Mouse (Mus musculus): Measurements from ENCODE around the gene Vash2.
"Not testable (repeated sequence)": the region's sequence is repeated elsewhere in the genome, so short reads cannot be mapped to it uniquely, and the experiment has no call there.

Gene Vash2

DNA sequence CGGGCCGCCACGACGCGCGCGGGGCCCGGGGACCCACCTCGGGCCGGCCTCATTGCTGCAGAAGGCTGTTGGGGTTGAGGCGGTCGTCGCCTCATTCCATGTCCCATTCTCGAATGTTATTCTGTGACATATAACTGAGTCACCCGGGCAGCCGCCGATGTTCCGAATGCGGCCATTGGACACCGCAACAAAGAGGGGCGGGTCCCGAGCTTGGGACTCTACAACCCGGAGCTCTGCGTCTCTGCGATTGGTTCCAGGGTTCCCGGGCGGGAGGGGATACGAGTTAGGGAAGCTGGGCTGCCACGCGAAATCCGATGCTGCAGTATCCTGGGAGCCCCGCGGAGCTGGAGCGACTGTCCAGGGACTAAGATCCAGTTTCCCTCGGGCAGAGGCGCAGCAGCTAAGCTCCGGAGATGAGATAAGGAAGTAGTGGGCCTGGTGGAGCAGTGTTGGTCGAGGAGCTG, at the start of gene Vash2:
Gene Vash2, minus strand, starts transcription at position 197 of the 464 bp plus-strand sequence.
- peak; percentile 38 to 56 for DNase-seq (ENCODE audit: low spot score in 2 of 2)

DNA sequence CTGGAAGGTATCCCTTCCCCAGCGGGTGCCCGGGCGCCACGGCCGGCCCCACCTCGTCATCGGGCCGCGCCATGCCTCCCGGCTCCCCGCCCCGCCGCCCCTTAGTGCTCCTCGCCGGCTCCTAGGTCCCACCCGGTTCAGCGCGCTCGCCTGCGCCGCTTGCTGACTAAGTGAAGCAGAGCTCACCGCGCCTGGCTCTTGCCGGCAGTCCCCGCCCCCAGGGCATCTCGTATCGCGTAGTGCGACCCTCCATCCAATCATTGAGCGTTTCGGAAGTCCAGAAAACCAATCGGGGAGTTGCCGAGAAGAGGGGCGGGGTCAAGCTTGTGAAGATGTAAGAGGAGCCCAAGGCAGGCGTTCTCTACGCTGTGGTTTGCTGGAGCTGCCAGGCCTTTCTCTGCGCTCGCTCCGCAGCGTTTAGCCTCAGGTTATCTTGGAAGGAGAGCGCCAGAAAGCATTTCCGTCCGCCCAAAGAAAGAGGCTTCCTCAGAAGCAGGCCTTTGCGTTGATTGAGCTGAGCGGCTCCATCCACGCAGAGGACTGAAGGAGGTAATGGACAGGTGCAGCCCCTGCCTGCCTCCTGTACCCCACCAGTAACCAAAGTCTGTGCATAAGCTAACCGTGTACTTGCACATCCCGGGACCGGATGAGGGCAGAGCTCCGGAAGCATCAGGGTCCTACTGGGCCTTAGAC, 47.1 kb upstream of the Vash2 start, which contains the start of gene Flvcr1:
Gene Flvcr1, minus strand, starts transcription at position 138 of the 693 bp plus-strand sequence.
- DNase-seq (ENCODE audit: low spot score in 2 of 2) = peak; percentile 98 to 99

DNA sequence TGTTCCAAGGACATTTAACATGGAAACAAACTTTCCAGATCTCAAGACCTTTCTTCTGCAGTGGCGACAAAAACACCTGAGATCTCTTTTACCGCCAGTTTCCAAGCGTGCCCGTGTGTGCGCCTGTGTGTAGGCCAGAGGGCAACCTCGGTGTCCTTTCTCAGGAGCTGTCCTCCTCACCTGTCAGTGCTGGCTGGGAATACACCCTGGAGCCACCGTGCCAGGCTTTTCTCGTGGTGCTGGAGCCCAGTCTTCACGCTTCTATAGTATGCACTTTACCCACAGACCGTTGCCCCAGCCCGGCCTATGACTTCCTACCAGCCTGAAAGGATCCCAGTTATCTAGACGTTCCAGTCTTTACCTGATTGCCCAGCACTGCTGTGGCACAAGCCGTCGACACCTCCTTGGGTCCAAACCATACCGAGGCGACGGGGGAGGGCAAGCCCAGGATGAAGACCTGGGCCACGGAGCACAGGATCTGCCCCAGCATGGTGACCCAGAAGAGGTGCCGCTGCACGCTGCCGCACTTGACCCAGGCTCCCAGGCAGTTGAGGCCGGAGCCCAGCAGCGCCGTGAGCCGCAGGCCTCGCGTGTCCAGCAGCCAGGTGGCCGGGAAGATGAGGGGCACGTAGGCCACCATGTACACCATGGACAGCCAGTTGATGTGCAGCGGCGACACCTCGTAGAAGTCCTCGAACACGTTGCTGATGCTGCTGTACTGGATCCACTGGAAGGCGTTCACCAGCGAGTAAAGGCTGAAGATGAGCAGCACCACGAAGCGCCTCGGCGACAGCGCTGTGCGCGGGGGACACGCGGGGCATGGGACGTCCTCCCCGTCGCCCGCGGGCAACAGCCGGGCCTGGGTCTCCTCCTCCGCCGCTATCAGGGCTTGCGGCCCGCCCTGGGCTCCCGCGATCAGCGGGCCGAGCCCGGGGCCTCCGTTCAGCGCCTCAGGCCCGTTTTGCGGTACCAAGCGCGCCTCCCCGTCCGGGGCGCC, 46.2 kb upstream of the Vash2 start:
- DNase-seq (ENCODE audit: low spot score in 2 of 2) = peak; percentile 20 to 25

DNA sequence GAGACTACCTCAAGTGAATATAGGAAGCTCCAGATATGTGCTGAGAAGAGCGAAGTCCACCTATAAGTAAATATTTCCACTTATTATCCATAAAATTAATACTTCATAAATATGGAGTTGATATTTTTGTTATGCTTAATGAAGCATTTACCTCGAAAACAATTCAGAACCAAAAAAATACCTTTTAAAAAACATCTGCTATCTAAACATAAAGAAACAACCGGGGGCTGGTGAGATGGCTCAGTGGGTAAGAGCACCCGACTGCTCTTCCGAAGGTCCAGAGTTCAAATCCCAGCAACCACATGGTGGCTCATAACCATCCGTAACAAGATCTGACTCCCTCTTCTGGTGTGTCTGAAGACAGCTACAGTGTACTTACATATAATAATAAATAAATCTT, 44.7 kb upstream of the Vash2 start:
- DNase-seq (ENCODE audit: low spot score in 2 of 2) = not testable (repeated sequence)

- no peak for DNase-seq (ENCODE audit: low spot score in 2 of 2)
These were observed 44.0 kb upstream of the Vash2 start for GRCm38 (mm10) chr1:191023140-191023539.

DNA sequence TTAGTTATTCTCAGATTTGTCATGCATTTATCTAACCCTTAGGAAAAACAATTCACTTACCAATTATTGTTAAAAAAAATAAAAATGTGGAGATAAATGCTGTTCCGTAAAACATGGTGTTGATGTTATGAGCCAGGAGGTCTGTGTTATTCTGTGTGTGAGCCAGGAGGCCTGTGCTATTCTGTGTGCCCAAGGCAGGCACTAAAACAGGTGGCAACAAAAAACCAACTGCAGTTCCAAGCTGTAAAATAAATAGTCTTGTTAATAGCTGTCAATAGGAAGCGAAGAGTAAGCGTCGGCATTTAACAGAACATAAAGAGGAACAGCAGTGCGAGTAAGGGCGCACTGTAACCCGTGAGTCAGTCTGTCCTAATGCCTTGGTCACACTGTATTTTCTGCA, 41.9 kb upstream of the Vash2 start:
- DNase-seq (ENCODE audit: low spot score in 2 of 2) = no peak

DNA sequence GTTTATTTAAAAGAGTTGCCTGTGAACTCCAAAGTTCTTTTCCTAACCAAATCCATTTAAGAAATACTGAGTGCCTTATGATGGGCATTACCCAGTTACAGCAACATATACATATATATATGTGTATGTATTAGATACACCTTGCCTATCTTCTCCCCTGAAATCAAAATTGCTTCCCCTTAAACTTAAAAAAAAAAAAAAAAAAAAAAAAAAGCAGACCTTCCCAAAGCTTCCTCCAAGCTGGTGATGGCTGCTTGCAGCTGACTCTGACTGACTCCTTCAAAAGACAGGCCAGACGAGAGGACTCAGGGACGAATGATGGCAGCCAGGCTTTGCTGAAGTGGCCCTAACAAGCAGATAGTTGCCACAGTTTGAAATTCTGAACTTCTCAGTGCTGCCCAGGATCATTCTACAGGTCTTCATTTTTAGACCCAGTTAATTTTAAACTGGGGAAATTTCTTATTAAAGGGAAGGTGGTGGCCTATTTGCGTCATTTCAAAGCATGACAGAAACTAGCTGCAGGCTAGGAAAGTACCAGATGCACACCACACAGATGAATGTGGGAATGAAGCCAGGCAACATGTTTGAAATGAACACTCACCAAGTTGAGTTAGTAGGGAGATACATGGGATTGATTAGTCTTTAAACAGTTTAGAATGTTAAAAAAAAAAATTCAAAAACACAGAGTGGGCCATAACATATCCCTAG, 41.3 kb upstream of the Vash2 start:
- DNase-seq (ENCODE audit: low spot score in 2 of 2) = no peak

- no peak for DNase-seq (ENCODE audit: low spot score in 2 of 2)
These were observed 40.7 kb upstream of the Vash2 start for GRCm38 (mm10) chr1:191019803-191020202.

- no peak for DNase-seq (ENCODE audit: low spot score in 2 of 2)
These were observed 35.2 kb upstream of the Vash2 start for GRCm38 (mm10) chr1:191014271-191014670.

DNA sequence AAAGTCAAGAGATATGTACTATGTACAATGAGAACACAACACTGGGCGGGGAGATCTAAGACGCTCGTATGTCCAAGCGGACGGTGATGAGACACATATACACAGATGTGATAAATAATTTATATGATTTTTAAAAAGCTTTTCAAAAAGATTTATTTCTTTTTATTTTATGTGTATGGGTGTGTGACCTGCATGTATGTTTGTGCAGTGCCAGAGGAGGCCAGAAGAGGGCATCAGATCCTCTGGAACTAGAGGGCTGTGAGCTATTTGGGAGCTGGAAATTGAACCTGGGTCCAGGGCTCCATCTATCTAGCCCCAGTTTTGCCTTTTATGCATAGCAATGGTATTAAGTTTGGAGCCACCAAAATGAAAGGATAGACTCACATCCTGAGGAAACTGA, 29.6 kb upstream of the Vash2 start:
- no peak for DNase-seq (ENCODE audit: low spot score in 2 of 2)

GRCm38 (mm10) chr1:191002201-191002600, 23.1 kb upstream of the Vash2 start:
- DNase-seq (ENCODE audit: low spot score in 2 of 2) = no peak

DNA sequence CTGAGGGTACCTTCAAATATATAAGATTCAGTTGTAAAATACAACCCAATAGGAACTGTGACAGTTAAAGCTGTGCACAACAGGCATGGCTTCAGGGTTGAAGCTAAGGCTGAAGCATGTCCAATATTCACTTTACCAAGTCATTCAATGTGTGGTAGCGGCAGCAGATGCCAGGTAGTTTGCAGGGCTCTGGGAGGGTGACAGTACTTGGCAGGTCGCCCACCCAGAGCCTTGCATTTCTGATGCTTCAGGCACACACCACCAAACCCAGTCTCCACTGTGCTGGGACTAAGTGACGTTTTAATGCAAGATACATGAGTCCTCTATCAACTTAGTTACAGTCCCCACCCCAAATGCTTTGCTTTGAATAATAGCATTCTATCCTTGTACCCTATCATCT, 21.6 kb upstream of the Vash2 start:
- no peak for DNase-seq (ENCODE audit: low spot score in 2 of 2)

DNA sequence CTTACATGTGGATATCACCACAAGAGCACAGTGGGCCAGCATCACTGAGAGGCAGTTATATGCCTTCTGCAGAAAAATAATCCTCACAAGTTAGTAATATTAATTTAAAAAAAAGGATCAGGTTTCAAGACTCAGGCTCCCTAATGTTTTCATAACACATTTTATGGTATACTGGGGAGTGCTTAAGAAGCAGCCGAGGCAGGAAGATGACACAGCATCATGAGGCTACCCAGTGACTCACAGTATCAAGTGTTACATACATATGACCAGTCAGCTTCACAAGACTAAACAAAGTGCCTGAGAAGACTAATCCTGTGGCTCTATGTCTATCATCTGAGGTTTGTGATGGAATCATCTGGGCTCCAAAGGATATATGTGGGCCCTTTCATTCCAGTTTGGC, 18.9 kb upstream of the Vash2 start:
- DNase-seq (ENCODE audit: low spot score in 2 of 2) = no peak

GRCm38 (mm10) chr1:190996346-190996877, 17.3 kb upstream of the Vash2 start:
- no peak for DNase-seq (ENCODE audit: low spot score in 2 of 2)

DNA sequence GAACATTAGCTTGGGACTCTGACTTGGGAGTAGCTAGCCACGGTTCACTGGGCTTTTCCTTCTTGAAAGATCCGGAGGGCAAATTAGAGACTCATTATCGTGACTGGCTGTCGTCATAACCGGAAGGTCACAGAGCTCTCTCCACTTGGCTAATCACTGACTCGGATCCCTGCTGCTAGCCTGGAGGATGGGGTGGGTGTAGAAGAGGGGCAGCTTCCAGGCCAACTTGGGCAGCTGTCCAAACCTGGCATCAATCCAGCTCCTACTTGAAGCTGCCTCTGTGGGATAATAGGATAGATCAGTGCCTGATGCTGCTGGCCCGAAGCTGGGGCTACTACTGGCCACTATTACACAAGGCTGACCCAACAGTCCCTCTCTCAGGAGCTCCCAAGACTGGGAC, 16.5 kb upstream of the Vash2 start:
- peak in 1 of 2 experiments; percentile 16 for DNase-seq (ENCODE audit: low spot score in 2 of 2)

DNA sequence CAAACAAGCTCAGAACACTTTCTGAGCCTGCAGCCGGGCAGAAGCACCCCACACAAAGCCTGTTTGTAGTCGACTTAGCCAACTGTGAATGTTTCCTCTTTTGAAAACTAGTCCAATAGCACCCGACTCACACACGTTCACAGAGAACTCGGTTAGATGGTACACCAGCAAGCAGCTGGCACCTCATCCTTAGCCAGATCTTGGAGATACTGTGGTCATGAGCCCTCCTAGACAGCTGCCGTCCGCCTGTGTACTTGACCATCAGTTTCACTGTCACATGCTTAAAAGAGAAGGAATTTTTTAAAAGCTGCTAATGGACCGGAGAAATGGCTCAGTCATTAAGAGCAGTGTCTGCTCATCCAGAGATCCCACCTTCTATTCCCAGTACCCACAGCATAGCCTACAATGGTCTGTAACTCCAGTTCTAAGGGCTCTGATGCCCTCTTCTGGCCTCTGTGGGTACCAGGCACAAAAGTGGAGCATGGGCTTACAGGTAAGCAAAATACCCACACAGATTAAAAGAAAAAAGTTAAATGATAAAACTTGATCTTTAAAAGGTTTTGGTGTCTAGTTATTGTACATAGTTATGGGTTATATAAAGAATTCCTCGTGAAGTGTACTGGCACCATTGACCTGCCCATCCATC, 10.5 kb upstream of the Vash2 start:
- no peak for DNase-seq (ENCODE audit: low spot score in 2 of 2)

DNA sequence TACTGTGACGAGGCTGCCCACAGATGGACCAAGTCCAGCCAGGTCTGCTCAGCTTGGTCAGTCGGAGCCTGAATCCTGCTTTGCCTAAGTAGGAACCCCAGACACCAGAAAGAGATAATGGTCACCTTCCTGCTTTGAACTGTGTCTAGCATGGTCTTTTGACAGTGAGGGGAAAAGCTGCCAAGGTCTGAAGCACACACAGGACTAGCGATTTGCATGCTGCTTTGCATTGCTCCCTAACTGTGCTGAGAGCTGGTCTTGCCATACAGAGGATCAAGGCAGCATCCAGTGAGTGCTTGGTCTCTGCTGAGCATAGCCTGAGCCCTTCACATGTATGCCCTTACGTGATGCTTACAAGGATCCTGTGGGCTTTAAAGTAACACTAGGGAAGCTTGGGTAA, 2.3 kb upstream of the Vash2 start:
- DNase-seq (ENCODE audit: low spot score in 2 of 2) = no peak

DNA sequence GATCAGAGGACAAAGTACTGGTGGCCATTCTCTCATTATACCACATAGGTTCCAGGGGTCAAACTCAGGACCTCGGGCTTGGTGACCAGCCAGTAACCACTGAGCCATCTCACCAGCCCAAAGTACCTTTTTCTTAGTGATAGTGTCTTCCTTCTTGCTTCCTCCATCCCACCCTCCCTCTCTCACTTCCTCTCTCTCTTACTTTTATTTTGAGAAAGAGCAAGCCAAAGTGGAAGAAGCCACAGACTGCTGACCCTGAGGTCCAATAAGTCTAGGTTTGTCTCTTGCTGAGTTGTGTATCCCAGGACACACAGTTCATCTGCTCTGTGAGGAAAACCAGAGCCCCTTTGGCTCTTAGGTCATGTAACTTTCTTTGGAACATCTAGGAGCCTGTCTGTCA, 1.4 kb upstream of the Vash2 start:
- DNase-seq (ENCODE audit: low spot score in 2 of 2) = no peak

DNA sequence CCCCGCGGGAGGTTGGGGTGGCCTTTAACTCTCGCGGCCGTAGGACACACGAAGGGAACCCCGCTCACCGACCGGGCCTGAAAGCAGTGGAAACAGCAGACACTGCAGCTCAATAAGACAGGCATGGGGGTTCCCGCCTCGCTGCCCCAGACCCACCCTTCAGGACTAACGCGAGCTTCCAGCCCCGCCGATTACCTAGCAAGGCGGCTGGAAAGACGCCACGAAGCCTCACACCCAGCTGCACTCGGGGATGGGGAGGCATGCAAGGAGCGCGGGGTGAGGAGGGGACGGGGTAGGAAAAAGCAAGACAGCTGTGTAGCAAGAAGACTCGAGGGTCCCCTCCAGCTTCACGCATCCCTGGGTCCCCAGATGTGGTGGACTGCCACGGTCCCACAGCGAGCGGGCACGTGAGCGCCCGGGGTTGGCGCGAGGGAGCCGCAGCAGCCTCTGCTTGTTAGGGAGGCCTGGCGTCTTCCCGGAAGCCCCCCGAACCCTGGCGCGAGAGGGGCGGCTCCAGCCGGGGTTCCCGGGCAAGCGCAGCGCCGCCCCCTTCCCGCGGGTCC, 504 bp downstream of the Vash2 start:
- no peak for DNase-seq (ENCODE audit: low spot score in 2 of 2)

DNA sequence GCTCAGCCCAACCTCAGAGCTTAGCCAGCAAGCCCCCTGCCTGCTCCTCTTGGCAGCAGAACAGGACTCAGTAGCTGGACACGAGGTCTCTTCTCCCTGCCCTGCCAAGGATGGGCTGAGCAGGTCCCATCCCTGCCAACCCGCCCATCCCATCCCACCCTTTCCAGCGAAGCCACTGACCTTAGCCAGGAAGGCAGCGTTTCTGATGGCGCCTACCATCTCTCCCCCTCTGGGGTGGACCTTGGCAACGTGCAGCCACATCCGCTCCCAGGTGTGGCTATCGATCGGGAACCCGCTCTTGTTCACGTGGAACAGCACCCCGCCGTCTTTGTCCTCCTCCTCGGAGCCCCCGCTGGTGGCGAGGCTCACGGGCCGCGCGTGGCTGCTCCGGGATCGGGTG, 1.1 kb downstream of the Vash2 start:
- no peak for DNase-seq (ENCODE audit: low spot score in 2 of 2)

Measured in right cerebral cortex, postnatal 36 days (tissue).